Mouse (Mus musculus) heart, postnatal 0 days (tissue): Measurements from ENCODE around the gene Bbs9.

Experiments used
- CTCF ChIP-seq: IDR thresholded peaks from 2 replicates; pipeline ENCODE4 v1.5.1; 2016; ENCODE audit warnings: antibody characterized with exemption, control low read depth, low read depth
- EP300 ChIP-seq: IDR thresholded peaks from 2 replicates; pipeline ENCODE4 v1.6.1; 2016; ENCODE audit warnings: antibody characterized with exemption, low read depth

DNA sequence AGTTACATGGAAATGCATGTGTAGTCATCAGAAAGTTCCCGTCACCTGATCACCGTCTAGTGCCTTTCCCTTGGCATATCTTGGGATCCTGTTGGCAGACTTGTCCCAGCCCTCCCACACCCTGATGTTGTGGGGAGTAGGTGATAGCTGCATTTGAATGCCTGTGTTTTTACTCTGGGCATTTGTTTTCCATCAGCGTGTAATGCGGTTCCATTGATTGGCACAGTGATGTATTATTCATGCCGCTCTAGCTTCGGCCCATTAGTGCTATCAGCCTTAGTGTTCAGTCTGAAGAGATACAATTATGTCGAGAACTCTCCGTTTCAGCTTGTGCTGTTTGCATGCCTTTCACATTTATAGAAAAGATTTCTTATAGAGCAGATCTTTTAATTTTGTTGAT lies 259.9 kb downstream of the Bbs9 start:
- TF ChIP-seq EP300: no peak
- no peak for TF ChIP-seq CTCF
